Mouse (Mus musculus) thymus, postnatal 10 days (tissue): ENCODE data around the gene Qpctl.
A peak's percentile ranks its signal among the peaks of the same experiment; 100 is the strongest.
"Not testable (repeated sequence)": the region's sequence is repeated elsewhere in the genome, so short reads cannot be mapped to it uniquely, and the experiment has no call there.

Source experiments
- DNase-seq, 2 experiments: peaks; one replicate each; pipeline ENCODE4 v3.0.0; 2021; ENCODE audit warnings: low spot score in 2 of 2

Qpctl gene

GRCm38 (mm10) chr7:19164189-19164588 is 15.1 kb upstream of the Qpctl start:
- no peak for DNase-seq

GRCm38 (mm10) chr7:19163752-19164151 is 14.7 kb upstream of the Qpctl start:
- no peak for DNase-seq

GRCm38 (mm10) chr7:19162928-19163327 is 13.8 kb upstream of the Qpctl start:
- no peak for DNase-seq

GRCm38 (mm10) chr7:19160115-19160514 is 11.0 kb upstream of the Qpctl start:
- no peak for DNase-seq

- no peak for DNase-seq
These were observed 10.3 kb upstream of the Qpctl start for GRCm38 (mm10) chr7:19159411-19159810.

GRCm38 (mm10) chr7:19158601-19159000 is 9.5 kb upstream of the Qpctl start:
- no peak for DNase-seq

GRCm38 (mm10) chr7:19157160-19157800 is 8.2 kb upstream of the Qpctl start:
- DNase-seq, result peak; percentile 95 to 99

- no peak for DNase-seq
These were observed 6.9 kb upstream of the Qpctl start for GRCm38 (mm10) chr7:19155825-19156475.

- no peak for DNase-seq
These were observed 5.7 kb upstream of the Qpctl start for GRCm38 (mm10) chr7:19154796-19155195.

GRCm38 (mm10) chr7:19151121-19151520 is 2.0 kb upstream of the Qpctl start:
- not testable (repeated sequence) for DNase-seq

GRCm38 (mm10) chr7:19149626-19150025 is 535 bp upstream of the Qpctl start, which contains the start of gene Snrpd2:
Gene Snrpd2, plus strand, starts transcription at chr7:19149722.
- peak; percentile 91 to 98 for DNase-seq

- DNase-seq, result no peak
These were observed 764 bp downstream of the Qpctl start for GRCm38 (mm10) chr7:19148180-19148874.

- no peak for DNase-seq
These were observed 1.5 kb downstream of the Qpctl start for GRCm38 (mm10) chr7:19147497-19148045.

GRCm38 (mm10) chr7:19146793-19147192 is 2.3 kb downstream of the Qpctl start:
- DNase-seq, result no peak

GRCm38 (mm10) chr7:19137380-19137779 is 11.7 kb downstream of the Qpctl start:
- DNase-seq, result peak in 1 of 2 experiments; percentile 73

- no peak for DNase-seq
These were observed 12.3 kb downstream of the Qpctl start for GRCm38 (mm10) chr7:19136673-19137334.

- DNase-seq, result no peak
These were observed 12.9 kb downstream of the Qpctl start for GRCm38 (mm10) chr7:19136168-19136567.

GRCm38 (mm10) chr7:19131324-19131848 is 17.7 kb downstream of the Qpctl start:
- peak; percentile 90 to 94 for DNase-seq

GRCm38 (mm10) chr7:19130657-19131056 is 18.4 kb downstream of the Qpctl start:
- DNase-seq, result no peak

GRCm38 (mm10) chr7:19129396-19129795 is 19.7 kb downstream of the Qpctl start:
- DNase-seq, result no peak

GRCm38 (mm10) chr7:19127744-19128143 is 21.3 kb downstream of the Qpctl start:
- no peak for DNase-seq

GRCm38 (mm10) chr7:19124713-19125112 is 24.4 kb downstream of the Qpctl start:
- no peak for DNase-seq
